Mouse (Mus musculus) neural tube, embryonic 13.5 days (tissue): ENCODE data around the gene Arhgef10l. TPM values are rescaled to one million over a fixed set of nuclear protein-coding genes. Genes with fewer than 3 reads are reported as not detected.

Source experiments
- ATAC-seq: fragments of 200-750 bp; cut with Nextera tagmentation; 2 replicates; pipeline ENCODE4 v1.8.0; 2017; ENCODE audit warnings: low read depth, mild to moderate bottlenecking, moderate TSS enrichment, moderate library complexity
- H3K27ac ChIP-seq: fragments of 300-500 bp; sonication (generic); replicated peaks from 2 replicates; pipeline ENCODE4 v1.5.1; 2015; ENCODE audit warnings: moderate library complexity, mild to moderate bottlenecking, inconsistent platforms
- H3K27me3 ChIP-seq: fragments of 300-500 bp; sonication (generic); 2 replicates; pipeline ENCODE4 v1.6.1; 2015; ENCODE audit warnings: mild to moderate bottlenecking, inconsistent platforms
- H3K36me3 ChIP-seq: fragments of 300-500 bp; sonication (generic); 2 replicates; pipeline ENCODE4 v1.6.1; 2015; ENCODE audit warnings: mild to moderate bottlenecking, inconsistent platforms
- H3K4me1 ChIP-seq: fragments of 300-500 bp; sonication (generic); replicated peaks from 2 replicates; pipeline ENCODE4 v1.6.1; 2015; ENCODE audit warnings: inconsistent platforms
- H3K4me2 ChIP-seq: fragments of 300-500 bp; sonication (generic); 2 replicates; pipeline ENCODE4 v1.6.1; 2015; ENCODE audit warnings: inconsistent platforms, mild to moderate bottlenecking, moderate library complexity
- H3K4me3 ChIP-seq: fragments of 300-500 bp; sonication (generic); 2 replicates; pipeline ENCODE4 v1.5.1; 2015; ENCODE audit warnings: mild to moderate bottlenecking, inconsistent platforms
- H3K9ac ChIP-seq: fragments of 300-500 bp; sonication (generic); 2 replicates; pipeline ENCODE4 v1.6.1; 2015; ENCODE audit warnings: moderate library complexity, mild to moderate bottlenecking, inconsistent platforms
- H3K9me3 ChIP-seq: fragments of 300-500 bp; sonication (generic); 2 replicates; pipeline ENCODE4 v1.6.1; 2016; ENCODE audit warnings: inconsistent platforms
- WGBS: fragments of 180-500 bp; shearing (Covaris S2); methylation state at CpG from one replicate; pipeline ENCODE4 v1.1.7; 2015; 5-methylcytosine and 5-hydroxymethylcytosine counted together
- polyA plus RNA-seq: library from polyadenylated mRNA; unstranded; fragments of >200 nt; fragmentation: Nextera tagmentation; extraction: Ambion mirVana; gene quantifications from 2 replicates; pipeline ENCODE4 v1.2.1, GENCODE M21; 2015

Gene Arhgef10l
- polyA plus RNA-seq, 1 experiment from 2014 or later, result 28.6 TPM

DNA sequence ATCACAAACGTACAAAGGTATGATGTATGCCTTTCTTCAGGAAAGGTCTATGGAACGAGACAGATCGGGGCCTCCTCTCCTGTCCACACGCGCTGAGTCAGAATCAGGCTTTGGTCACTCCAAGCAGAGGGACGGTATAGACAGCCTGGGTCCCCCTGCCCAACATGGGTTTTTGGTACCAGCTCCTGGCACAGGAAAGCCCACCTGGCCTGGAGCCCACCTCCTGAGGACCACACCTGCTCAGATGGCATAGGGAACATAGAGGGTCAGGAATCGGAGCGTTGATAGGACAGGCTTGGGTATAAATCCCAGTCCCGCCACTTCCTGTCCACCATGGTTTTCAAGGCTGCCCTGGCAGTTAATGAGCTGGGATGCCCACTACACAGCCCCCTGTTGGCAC lies 145.1 kb downstream of the Arhgef10l start:
- Histone ChIP-seq H3K27ac (no peak overlapping the region), H3K9ac (no peak overlapping the region), H3K4me2 (no peak overlapping the region), H3K4me3 (no peak overlapping the region), H3K27me3 (no peaks in the 10 kb centered on the region), H3K36me3 (peaks cover 62% of the 10 kb centered on the region), H3K4me1 (peaks cover 18% of the 10 kb centered on the region), H3K9me3 (no peaks in the 10 kb centered on the region)
- ATAC-seq, result no peak
- WGBS, result 92% methylated on average over 9 of the region's 9 CpGs

GRCm38 (mm10) chr4:140513797-140514196 lies 152.0 kb downstream of the Arhgef10l start:
- H3K36me3 ChIP-seq, result peaks cover 62% of the 10 kb centered on the region
- no peak overlapping the region for H3K9ac ChIP-seq
- H3K9me3 ChIP-seq, result no peaks in the 10 kb centered on the region
- peaks cover 7% of the 10 kb centered on the region; the same call in 1 of the 2 replicates for H3K4me1 ChIP-seq
- WGBS, result 83% methylated on average over 4 of the region's 4 CpGs
- no peak overlapping the region for H3K4me3 ChIP-seq
- H3K4me2 ChIP-seq, result no peak overlapping the region
- H3K27me3 ChIP-seq, result no peaks in the 10 kb centered on the region
- no peak for ATAC-seq
- no peak overlapping the region for H3K27ac ChIP-seq

DNA sequence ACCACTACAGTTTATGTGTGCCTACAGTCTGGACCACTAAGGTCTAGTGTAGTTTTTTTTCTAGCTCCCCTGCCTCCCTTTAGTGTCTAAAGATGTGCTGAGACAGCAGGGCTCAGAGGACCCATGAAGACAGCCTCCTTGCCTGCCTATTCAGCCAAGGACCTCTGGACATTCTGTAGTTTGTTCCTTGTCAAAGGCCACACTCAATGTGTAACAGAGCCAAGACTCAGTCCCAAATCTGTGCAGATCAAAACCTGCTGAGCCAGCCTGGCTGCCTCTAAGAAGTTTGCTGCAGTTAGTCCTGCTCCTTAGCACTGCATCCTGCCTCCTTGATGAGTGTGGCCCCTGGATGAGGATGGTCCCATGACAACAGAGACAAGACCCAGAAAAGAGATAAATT lies 156.0 kb downstream of the Arhgef10l start:
- ATAC-seq, result no peak
- H3K9me3 ChIP-seq, result no peaks in the 10 kb centered on the region
- no peak overlapping the region for H3K4me2 ChIP-seq
- peaks cover 25% of the 10 kb centered on the region for H3K4me1 ChIP-seq
- H3K36me3 ChIP-seq, result peaks cover 29% of the 10 kb centered on the region
- H3K9ac ChIP-seq, result no peak overlapping the region
- H3K4me3 ChIP-seq, result no peak overlapping the region
- H3K27me3 ChIP-seq, result no peaks in the 10 kb centered on the region
- H3K27ac ChIP-seq, result no peak overlapping the region

- peaks cover 4% of the 10 kb centered on the region for H3K36me3 ChIP-seq
- WGBS, result 41% methylated on average over 15 of the region's 15 CpGs
These were observed 158.6 kb downstream of the Arhgef10l start for GRCm38 (mm10) chr4:140507172-140507714.

DNA sequence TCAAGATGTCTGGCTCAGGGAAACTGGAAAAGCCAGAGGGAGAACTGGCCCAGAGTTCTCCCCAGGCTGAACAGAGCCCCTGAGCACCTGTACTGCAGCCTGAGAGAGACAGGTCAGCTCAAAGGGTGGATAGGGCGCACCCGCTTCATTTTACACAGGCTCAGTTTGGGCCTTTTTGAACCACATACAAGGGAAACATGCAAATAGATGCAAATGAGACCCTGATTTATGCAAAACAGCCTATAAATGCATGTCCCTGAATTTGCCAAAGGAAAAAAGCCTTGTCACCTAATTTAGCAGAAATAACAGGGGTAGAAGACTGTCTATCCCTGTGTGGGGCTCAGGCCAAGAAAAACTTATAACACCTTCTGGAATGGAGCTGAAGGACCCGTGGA lies 160.2 kb downstream of the Arhgef10l start:
- no peak overlapping the region for H3K9ac ChIP-seq
- peak; percentile 11; the same call in 1 of the 2 replicates for ATAC-seq
- no peak overlapping the region for H3K4me2 ChIP-seq
- no peak overlapping the region for H3K4me3 ChIP-seq
- WGBS, result 66% methylated on average over 3 of the region's 3 CpGs
- H3K9me3 ChIP-seq, result no peaks in the 10 kb centered on the region
- peak overlapping the region; percentile 77 for H3K27ac ChIP-seq
- H3K36me3 ChIP-seq, result no peaks in the 10 kb centered on the region
- H3K4me1 ChIP-seq, result peaks cover 29% of the 10 kb centered on the region
- no peaks in the 10 kb centered on the region for H3K27me3 ChIP-seq

More at GRCm38 (mm10) chr4:140507172-140507714, 158.6 kb downstream of the Arhgef10l start:
- H3K27ac ChIP-seq, result peak overlapping the region; percentile 35
- no peak for ATAC-seq
- H3K4me2 ChIP-seq, result no peak overlapping the region
- H3K9me3 ChIP-seq, result no peaks in the 10 kb centered on the region
- peaks cover 29% of the 10 kb centered on the region for H3K4me1 ChIP-seq
- H3K9ac ChIP-seq, result no peak overlapping the region
- H3K4me3 ChIP-seq, result no peak overlapping the region
- H3K27me3 ChIP-seq, result no peaks in the 10 kb centered on the region

DNA sequence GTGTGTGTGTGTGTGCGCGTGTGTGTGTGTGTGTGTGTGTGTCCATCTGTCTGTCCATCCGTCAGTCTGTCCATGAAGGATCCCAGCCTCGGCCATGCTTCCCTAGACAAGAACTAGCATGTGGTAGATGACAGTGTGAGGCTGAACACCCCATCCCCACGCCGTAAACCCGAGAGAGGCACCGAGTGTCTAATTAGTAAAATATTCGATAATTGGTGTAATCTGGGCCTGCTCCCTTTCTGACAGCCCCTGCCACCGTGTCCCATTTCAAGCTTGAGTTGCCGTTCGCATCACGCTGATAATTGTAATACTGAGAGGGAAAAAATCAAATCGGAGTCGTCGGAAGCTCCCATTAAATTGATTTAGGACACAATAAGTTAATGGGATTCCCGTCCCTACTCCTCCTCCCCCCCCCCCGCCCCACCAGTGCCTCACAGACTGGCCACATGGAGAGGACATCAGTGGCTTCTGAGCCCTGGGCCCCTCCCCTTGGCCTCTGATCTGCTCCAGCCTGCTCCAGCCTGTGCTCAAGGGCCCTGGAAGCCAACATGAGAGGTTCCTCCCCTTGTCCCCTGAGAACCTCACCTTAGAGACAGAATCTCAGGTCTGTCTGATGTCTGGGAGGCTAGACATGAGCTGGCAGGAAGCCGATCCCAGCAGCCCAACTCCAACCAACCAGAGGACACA lies 160.7 kb downstream of the Arhgef10l start:
- Histone ChIP-seq H3K4me2 (no peak overlapping the region), H3K4me3 (no peak overlapping the region), H3K9me3 (no peaks in the 10 kb centered on the region), H3K27ac (peak overlapping the region; percentile 77), H3K27me3 (no peaks in the 10 kb centered on the region), H3K36me3 (no peaks in the 10 kb centered on the region), H3K9ac (no peak overlapping the region), H3K4me1 (peaks cover 29% of the 10 kb centered on the region)
- WGBS, result 41% methylated on average over 19 of the region's 19 CpGs
- peak; percentile 76 for ATAC-seq

DNA sequence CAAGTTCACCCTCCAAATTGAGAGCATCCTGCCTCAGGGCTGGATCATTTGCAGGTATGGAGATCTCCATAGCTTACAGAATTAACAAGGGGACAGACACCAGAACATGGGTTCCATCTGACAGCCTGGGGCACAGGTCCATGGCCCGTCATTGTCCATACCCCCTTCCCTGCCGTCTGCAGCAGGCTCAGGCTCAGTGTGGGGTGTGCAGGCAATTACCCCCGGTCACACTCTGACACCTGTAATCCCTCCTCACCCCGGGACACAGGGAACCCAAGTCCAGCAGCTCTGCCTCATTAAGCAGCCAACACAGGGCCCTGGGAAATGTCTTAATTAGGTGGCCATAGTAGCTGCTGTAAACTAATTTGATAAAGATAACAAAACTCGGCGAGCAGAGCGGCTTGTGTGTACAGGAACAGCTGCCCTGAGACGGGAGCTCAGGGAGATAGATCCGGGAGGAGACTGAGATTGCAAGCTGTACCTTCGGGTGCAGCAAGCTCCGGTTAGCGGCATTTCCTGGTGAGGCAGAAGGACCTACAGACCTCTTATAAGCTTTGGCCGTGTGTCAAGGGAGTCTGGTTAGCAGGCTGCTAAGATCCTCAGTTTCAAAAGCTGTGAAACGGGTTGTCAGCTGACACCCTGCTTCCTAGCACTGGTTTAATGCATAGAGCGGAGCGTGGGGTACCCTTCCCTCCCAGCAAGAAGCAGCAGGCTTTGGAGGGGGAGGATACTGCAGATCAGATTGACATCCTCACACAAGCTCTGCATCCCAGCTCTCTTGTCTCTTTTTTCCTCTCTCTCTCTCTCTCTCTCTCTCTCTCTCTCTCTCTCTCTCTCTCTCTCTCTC lies 161.5 kb downstream of the Arhgef10l start:
- H3K4me3 ChIP-seq, result no peak overlapping the region
- 25% methylated on average over 16 of the region's 16 CpGs for WGBS
- no peaks in the 10 kb centered on the region for H3K36me3 ChIP-seq
- no peak overlapping the region for H3K9ac ChIP-seq
- no peaks in the 10 kb centered on the region for H3K27me3 ChIP-seq
- no peak for ATAC-seq
- peak overlapping the region; percentile 77 for H3K27ac ChIP-seq
- no peak overlapping the region for H3K4me2 ChIP-seq
- no peaks in the 10 kb centered on the region for H3K9me3 ChIP-seq
- H3K4me1 ChIP-seq, result peaks cover 29% of the 10 kb centered on the region

DNA sequence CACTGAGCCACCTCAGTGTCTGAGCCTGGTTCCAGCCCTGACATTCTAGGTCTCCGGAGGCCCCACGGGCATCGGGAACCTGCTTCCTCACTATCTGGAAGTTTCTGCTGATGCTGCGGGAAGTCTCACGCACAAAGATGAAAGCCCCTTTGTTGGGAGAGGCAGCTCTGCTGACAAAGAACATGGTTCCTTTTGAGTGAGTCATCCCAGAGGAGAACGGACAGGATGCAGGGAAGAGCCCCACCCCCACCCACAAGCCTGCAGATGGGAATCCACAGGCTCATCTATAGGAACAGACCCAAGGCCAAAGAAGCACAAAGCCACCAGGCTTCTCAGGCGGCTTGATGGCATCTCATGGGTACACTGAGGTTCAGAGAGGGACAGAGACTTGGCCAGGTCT lies 165.0 kb downstream of the Arhgef10l start:
- 56% methylated on average over 7 of the region's 7 CpGs for WGBS
- ATAC-seq, result no peak

GRCm38 (mm10) chr4:140499571-140499970 lies 166.2 kb downstream of the Arhgef10l start:
- Histone ChIP-seq H3K9ac (no peak overlapping the region), H3K27ac (no peak overlapping the region), H3K4me2 (no peak overlapping the region), H3K4me3 (no peak overlapping the region), H3K27me3 (no peaks in the 10 kb centered on the region), H3K9me3 (no peaks in the 10 kb centered on the region), H3K4me1 (peaks cover 31% of the 10 kb centered on the region), H3K36me3 (no peaks in the 10 kb centered on the region)
- WGBS, result 77% methylated on average over 6 of the region's 6 CpGs
- ATAC-seq, result no peak

More for the DNA sequence above, 165.0 kb downstream of the Arhgef10l start:
- Histone ChIP-seq H3K4me2 (no peak overlapping the region), H3K9ac (no peak overlapping the region), H3K36me3 (no peaks in the 10 kb centered on the region), H3K4me1 (peaks cover 43% of the 10 kb centered on the region), H3K27ac (no peak overlapping the region), H3K27me3 (no peaks in the 10 kb centered on the region), H3K4me3 (no peak overlapping the region), H3K9me3 (no peaks in the 10 kb centered on the region)

- no peak overlapping the region for H3K4me2 ChIP-seq
- WGBS, result 19% methylated on average over 20 of the region's 20 CpGs
- ATAC-seq, result no peak; the same call in 1 of the 2 replicates
These were observed 168.6 kb downstream of the Arhgef10l start for GRCm38 (mm10) chr4:140497169-140497568.

GRCm38 (mm10) chr4:140491555-140491954 lies 174.3 kb downstream of the Arhgef10l start:
- Histone ChIP-seq H3K27me3 (no peaks in the 10 kb centered on the region), H3K4me3 (no peak overlapping the region), H3K4me2 (no peak overlapping the region), H3K9me3 (no peaks in the 10 kb centered on the region), H3K4me1 (peaks cover 7% of the 10 kb centered on the region), H3K27ac (no peak overlapping the region), H3K9ac (no peak overlapping the region), H3K36me3 (no peaks in the 10 kb centered on the region)
- WGBS, result 50% methylated on average over 5 of the region's 5 CpGs
- no peak for ATAC-seq

More at GRCm38 (mm10) chr4:140497169-140497568, 168.6 kb downstream of the Arhgef10l start:
- Histone ChIP-seq H3K9me3 (no peaks in the 10 kb centered on the region), H3K9ac (no peak overlapping the region), H3K4me3 (no peak overlapping the region), H3K4me1 (peaks cover 26% of the 10 kb centered on the region), H3K36me3 (no peaks in the 10 kb centered on the region), H3K27me3 (no peaks in the 10 kb centered on the region), H3K27ac (no peak overlapping the region; the same call in 1 of the 2 replicates)

DNA sequence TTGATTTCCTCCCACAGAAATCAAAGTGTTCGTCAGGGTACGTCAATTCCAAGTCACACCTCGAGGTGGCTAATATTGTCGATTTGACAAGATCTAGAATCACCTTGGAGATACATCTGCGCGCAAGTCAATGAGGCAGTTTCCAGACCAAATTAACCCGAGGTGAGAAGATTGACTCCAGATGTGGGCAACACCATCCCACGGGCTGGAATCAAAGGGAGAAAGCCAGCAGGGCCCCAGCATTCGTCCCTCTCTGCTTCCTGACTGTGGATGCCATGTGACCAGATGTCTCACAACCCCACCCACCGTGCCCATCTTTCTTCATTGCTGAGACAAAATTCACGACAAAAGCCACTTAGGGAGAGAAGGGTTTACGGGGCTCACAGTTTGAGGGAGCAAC lies 180.4 kb downstream of the Arhgef10l start:
- 66% methylated on average over 12 of the region's 12 CpGs for WGBS
- ATAC-seq, result no peak

More for the DNA sequence above, 180.4 kb downstream of the Arhgef10l start:
- H3K36me3 ChIP-seq, result no peaks in the 10 kb centered on the region
- peaks cover 4% of the 10 kb centered on the region; the same call in 1 of the 2 replicates for H3K4me1 ChIP-seq
- no peaks in the 10 kb centered on the region for H3K9me3 ChIP-seq
- H3K4me2 ChIP-seq, result no peak overlapping the region
- H3K27me3 ChIP-seq, result no peaks in the 10 kb centered on the region
- H3K27ac ChIP-seq, result no peak overlapping the region
- H3K9ac ChIP-seq, result no peak overlapping the region
- no peak overlapping the region for H3K4me3 ChIP-seq
